Mouse (Mus musculus) frontal cortex, postnatal 14 days (tissue): ENCODE measurements around the gene Hip1.

Experiments used
- DNase-seq, 2 experiments: peaks; one replicate each; pipeline ENCODE4 v3.0.0; 2022; ENCODE audit warnings: low spot score in 2 of 2

Hip1 gene

DNA sequence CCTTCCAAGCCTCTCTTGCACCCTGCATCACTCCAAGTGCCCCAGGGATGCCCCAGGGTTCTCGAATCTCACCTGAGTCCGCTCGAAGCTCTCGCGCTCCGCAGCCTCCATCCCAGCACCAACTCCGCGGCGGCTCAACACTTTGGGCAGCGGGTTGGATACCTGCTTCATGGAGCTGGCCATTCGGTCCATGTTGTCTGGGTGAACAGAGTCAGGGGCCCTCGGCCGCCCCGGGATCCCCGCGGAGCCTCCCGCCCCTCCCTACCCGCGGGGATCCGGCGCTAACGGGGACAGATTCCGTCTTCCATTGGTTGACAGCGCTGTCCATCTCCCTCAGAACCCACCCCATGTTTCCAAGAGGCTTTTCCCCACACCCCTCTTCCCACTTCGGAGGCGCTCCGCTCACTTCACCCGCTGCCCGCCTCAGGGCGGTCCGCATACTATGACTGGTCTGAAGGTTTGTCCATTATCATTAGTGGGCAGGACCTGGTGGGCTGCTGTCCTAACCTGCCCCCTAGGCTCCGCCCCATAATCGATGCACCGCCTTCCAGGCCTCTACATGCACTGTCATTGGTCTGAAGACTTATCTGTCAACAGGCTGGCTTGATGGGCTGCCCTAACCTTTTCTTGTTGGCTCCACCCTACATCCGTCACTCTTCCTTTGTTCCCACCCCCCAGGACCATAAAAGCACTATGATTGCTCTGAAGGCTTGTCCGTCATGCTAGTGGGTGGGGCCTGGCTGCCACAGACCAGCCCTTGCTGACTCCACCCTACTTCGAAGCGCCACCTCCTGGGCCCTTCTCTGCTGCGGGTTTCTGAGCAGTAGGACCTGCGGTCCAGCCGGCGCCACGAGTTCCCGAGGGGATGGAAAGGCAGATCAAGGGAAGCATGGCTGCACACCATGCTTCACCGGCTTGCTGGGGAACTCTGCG is at the start of gene Hip1:
Hip1 (minus strand) TSS at position 256 of the 933 bp plus-strand sequence.
- peak; percentile 97 to 100 for DNase-seq

- DNase-seq = no peak
Measured at GRCm38 (mm10) chr5:135589996-135590784, 45.3 kb upstream of the Hip1 start.

DNA sequence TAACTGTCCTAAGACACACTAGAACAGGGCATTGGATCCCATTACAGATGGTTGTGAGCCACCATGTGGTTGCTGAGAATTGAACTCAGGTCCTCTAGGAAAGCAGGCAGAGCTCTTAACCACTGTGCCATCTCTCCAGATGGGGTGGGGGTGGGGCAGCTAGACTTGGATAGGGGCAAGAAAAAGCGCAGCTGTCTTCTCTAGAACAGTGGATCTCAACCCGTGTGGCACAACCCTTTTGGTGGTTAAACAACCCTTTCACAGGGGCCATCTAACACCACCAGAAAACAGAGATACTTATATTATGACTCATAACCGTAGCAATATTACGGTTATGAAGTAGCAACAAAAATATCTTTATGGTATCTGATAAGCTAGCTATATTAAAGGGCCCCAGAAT is 42.8 kb upstream of the Hip1 start:
- no peak for DNase-seq

DNA sequence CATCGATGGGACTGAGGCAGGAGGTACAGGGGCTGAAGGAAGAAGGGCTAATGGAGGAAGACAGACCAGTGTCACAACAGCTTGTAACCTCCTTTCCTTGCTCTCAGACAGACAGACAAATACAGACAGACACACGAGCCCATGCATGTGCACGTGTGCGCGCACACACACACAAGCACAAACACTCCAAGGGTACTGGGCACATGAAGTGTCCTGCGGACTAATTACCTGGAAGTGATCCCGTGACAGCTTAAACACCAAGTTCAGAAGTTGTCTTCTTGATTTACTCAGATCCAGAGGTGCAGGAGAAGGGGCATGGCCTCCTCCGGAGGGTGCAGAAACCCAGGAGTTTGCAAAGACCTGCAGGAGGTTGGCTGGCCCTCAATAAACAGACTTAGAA is 40.8 kb upstream of the Hip1 start:
- DNase-seq = no peak

DNA sequence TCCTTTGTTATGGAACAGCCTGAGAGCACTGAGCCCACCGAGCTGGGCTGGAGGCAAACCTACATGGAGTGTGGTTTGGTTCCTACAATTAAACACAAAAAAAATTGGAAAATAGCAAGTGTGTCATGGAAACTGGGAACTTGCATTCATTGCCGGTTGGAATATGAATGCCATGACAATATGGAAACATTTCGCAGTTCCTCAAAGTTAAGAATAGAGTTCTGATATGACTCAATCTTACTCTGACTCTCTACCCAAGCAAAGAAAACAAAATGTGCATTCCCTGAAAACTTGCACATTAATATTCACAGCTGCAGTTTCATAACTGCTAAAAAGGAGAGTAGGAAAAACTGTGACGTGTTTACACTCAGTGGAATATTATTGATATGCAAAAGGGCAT is 37.4 kb upstream of the Hip1 start:
- DNase-seq = no peak

GRCm38 (mm10) chr5:135579331-135579751 is 34.4 kb upstream of the Hip1 start:
- peak; percentile 20 to 23 for DNase-seq

DNA sequence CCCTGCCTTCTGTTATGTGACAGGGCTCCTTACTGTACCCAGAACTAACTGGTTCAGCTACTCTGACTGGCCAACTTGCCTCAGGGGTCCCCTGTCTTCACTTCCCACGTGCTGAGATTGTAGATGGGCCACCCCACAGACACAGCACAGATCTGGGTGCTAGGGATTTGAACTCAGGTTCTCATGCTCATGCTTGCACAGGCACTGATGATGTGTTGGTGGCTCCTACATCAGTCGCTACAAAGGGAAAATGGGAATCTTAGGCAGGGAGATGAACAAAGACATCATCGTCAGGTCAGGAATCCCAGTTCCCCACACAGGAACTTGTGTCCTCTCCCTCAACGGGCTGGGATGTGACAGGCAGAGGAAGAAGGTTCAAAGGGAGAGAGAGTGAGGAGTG is 31.1 kb upstream of the Hip1 start:
- DNase-seq = no peak

DNA sequence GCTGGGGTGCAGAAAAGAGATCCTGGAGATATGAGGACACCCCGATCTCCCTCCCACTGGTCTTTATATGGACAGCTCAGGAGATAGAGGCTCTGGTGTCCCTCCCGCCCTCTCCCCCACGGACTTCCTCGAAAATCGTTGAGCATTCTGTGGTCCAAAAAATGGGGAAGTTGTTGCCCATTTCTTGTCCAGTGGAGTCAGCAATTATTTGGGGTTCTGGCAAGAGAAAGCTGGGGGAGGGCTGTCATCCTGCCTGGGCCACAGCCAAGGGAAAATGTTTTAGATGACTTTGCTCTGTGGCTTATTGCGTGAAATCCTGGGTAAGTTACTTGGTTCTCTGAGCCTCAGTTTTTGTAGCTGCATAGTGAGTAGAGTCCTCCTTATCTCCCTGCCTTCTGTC is 28.1 kb upstream of the Hip1 start, which contains the start of gene Ccl24:
Ccl24 (minus strand) TSS at position 44 of the 400 bp plus-strand sequence.
- DNase-seq = no peak

DNA sequence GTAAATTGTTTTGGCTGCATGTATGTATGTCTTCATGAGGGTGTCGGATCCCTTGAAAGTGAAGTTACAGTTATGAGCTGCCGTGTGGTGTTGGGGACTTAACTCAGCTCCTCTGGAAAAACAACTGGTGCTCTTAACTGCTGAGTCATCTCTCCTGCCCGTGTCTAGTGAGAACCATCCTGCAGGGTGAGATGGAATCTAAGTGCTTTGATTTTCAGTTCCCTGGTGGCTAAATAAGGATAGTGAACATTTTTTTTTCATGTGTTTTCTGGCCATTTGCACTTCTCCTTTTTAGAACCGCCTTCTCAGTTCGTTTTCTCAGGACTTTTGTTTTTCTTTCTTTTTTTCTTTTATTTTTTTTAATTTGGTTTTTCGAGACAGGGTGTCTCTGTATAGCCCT is 23.8 kb upstream of the Hip1 start:
- DNase-seq = no peak

DNA sequence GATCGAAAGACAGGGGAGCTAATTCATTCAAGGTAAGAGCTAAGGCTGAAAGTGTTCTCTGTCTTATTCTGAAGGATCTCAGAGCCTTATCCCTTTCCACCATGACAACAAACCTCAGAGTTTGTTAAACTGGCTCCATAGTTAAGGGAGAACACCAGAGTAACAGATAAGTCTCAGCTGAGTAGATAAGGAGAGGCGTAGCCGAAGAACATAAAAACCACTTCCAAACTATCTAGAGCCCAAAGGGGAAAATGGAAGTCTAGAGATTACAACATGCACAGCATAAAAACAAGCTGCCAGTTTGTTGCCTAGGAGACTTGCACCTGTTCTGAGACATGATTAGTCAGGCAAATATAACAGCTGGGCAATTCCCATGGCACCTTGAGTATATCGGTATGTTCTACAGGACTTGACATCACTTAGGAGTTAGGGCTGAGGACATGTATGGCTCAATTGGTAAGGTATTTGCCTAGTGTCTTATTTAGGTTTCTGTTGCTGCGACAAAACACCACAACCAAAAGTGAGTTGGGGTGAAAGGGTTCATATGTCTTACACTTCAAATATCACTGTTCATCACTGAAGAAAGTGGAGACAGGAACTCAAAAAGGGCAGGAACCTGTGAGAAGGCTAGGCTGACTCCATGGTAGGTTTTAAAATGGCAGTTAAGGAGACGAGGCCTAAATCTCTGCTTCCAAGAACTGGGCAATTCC is 22.8 kb upstream of the Hip1 start:
- no peak for DNase-seq

- no peak for DNase-seq
Measured at GRCm38 (mm10) chr5:135563469-135563868, 18.5 kb upstream of the Hip1 start, which contains the start of gene Ccl26. Ccl26 (minus strand) TSS chr5:135563569.

- DNase-seq = no peak
Measured at GRCm38 (mm10) chr5:135557671-135558070, 12.8 kb upstream of the Hip1 start.

GRCm38 (mm10) chr5:135557051-135557450 is 12.1 kb upstream of the Hip1 start:
- DNase-seq = no peak

DNA sequence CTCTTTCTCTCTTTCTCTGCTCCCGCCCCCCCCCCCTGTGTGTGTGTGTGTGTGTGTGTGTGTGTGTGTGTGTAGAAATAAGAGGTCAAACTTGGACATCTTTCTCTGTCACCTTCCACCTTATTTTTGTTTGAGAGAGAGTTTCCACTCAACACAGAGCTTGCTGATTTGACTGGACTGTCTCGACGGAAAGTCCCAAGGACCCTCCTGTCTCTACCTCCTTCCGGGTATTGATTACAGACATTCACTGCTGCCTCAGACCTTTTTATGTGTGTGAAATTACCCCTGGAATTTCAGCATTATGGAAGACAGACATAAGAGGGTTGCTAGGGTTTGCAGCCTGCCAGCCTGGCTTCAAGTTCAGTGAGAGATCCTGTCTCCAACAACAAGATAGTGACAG is 11.3 kb upstream of the Hip1 start:
- no peak for DNase-seq

DNA sequence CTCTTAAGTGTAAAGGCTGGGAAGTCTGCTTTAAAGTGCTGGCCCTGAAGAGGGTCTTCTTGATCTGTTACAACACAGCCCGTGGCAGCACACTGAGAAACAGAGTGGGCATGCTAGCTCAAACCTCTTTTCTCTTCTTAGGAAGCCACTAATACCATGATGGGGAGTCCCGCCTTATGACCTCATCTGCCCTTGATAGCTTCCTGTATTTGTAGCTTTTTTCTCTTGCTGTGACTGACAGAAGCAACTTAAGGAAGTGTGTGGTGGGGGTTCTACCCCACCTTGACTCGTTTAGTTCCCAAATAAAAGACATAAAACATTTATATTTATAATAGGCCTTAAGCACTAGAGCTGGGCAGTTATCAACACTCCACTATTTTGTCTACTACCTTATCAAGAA is 6.7 kb upstream of the Hip1 start:
- no peak for DNase-seq

DNA sequence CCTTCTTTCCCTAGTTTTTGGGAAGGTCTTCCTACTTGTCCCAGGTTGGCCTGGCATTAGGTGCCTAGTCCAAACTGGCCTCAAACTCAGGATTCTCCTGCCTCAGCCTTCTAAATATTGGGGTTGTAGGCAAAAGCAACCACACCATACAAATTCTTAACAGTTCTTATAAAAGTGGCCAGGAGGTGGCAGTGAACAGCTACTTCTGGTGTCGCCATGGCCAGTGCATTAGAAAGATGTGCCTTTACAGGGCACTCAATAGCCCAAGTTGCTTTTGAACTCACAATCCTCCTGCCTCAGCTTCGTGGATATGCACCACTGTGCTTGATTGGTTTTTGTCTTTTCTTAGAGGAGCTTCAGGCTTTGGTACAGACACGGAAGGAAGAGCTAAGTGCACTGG is 6.0 kb upstream of the Hip1 start:
- no peak for DNase-seq

- DNase-seq = no peak
Measured at GRCm38 (mm10) chr5:135547990-135548389, 3.1 kb upstream of the Hip1 start.

- no peak for DNase-seq
Measured at GRCm38 (mm10) chr5:135544032-135544558, 825 bp downstream of the Hip1 start.

DNA sequence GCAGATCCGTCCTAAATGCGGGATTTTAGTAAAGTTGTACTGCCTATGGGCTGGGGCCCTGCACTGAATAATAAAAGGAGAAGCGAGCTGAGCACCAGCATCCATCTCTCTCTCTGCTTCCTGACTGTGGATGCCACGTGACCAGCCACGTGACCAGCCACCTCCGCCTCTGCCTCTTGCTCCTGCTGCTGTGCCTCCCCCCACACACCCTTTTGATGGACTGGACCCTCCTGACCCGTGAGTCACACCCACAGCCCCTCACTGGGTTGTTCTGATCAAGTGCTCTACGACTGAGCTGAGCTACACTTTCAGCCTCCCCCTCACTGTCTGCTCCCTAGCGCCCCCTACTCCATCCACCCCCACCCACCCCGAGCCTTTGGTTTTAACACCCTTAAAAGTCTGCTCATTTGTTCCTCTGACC is 7.1 kb downstream of the Hip1 start:
- no peak for DNase-seq

GRCm38 (mm10) chr5:135537326-135537725 is 7.6 kb downstream of the Hip1 start:
- no peak for DNase-seq

DNA sequence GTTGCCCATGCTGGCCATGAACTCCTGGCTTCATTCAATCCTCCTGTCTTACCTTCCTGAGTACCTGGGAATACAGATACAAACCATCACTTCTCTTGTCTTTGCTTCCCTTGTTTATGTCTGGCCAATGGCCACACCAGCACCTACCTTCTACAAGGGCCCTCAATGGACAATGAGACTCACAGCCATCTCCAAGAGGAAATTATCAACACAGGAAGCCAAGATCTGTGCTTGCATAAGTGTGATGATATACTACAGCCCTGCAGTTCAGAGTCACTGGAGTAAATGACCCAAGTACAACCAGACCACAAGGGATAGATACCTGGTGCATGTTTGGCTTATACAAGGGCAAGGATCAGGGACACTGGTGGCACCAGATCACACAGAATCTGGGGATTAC is 9.1 kb downstream of the Hip1 start:
- DNase-seq = no peak

DNA sequence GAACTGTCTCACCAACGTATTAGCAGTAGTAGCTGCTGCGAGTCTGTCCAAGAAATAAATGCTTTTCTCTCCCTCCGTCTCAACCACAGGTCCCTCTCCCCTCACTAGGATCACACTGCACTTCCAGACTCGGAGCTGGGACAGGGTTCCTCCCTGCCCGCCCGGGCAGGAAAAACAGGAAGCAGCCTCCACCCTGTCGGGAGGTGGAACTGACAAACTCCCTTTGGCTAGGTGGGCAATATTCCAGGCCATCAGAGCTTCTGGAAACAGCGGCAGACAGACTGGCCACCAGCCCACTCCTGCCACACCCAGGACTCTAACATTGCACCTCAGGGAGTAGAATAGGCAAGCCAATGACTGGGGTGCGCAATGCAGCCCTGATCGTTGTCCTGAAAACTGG is 11.5 kb downstream of the Hip1 start:
- no peak for DNase-seq
